Mouse (Mus musculus) 416B (cell line): ENCODE results near the gene Gpr139.

Experiments
- DNase-seq: peaks from one replicate; pipeline ENCODE4 v3.0.0; 2011; ENCODE audit warnings: low read depth

Gpr139 gene

GRCm38 (mm10) chr7:119184341-119185143, at the start of gene Gpr139:
TSS of gene Gpr139 (minus strand) at chr7:119184603.
- DNase-seq, result no peak

- no peak for DNase-seq
These were observed 46.6 kb upstream of the Gpr139 start for GRCm38 (mm10) chr7:119230971-119231370.

- no peak for DNase-seq
These were observed 38.3 kb upstream of the Gpr139 start for GRCm38 (mm10) chr7:119222706-119223105.

GRCm38 (mm10) chr7:119219121-119219520, 34.7 kb upstream of the Gpr139 start:
- DNase-seq, result no peak

- DNase-seq, result no peak
These were observed 22.8 kb upstream of the Gpr139 start for GRCm38 (mm10) chr7:119207251-119207650.

GRCm38 (mm10) chr7:119186374-119186773, 2.0 kb upstream of the Gpr139 start:
- DNase-seq, result peak; percentile 22

GRCm38 (mm10) chr7:119185181-119185940, 958 bp upstream of the Gpr139 start:
- DNase-seq, result no peak

- no peak for DNase-seq
These were observed 3.4 kb downstream of the Gpr139 start for GRCm38 (mm10) chr7:119181053-119181452.

GRCm38 (mm10) chr7:119160015-119160414, 24.4 kb downstream of the Gpr139 start:
- DNase-seq, result no peak

GRCm38 (mm10) chr7:119111771-119112170, 72.6 kb downstream of the Gpr139 start:
- DNase-seq, result peak; percentile 21

GRCm38 (mm10) chr7:119105878-119106277, 78.5 kb downstream of the Gpr139 start:
- DNase-seq, result no peak

GRCm38 (mm10) chr7:119096583-119096982, 87.8 kb downstream of the Gpr139 start:
- DNase-seq, result no peak
